Mouse (Mus musculus) retina, embryonic 14.5 days (tissue): ENCODE results near the gene Ppp1r21.

Experiments
- DNase-seq: peaks from one replicate; pipeline ENCODE4 v3.0.0-alpha.2; 2015; ENCODE audit warnings: low spot score

Gene Ppp1r21

GRCm38 (mm10) chr17:88529519-88530235, at the start of gene Ppp1r21:
Gene Ppp1r21, plus strand, starts transcription at chr17:88530118.
- peak; percentile 98 for DNase-seq

- DNase-seq = no peak
Measured at GRCm38 (mm10) chr17:88480369-88480768, 49.5 kb upstream of the Ppp1r21 start.

DNA sequence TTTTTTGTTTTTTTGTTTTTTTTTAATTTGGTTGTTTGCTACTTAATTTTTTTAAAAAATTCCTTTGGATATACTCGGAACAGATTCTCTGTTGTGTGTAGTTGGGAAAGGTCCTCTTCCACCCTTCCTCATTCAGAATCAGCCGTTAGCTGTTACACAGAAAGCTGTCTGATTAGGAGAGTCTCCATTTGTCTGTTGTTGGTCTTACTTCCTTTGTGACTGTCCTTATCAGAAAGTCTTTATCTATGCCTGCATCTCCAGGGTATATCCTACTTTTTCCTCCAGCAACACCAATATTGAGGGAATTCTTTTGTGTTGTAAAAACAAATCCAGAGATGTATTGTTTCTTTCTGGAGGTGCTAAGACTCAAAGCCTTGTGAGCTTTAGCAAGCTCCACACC, 48.9 kb upstream of the Ppp1r21 start:
- DNase-seq = no peak

GRCm38 (mm10) chr17:88481587-88481986, 48.3 kb upstream of the Ppp1r21 start:
- no peak for DNase-seq

DNA sequence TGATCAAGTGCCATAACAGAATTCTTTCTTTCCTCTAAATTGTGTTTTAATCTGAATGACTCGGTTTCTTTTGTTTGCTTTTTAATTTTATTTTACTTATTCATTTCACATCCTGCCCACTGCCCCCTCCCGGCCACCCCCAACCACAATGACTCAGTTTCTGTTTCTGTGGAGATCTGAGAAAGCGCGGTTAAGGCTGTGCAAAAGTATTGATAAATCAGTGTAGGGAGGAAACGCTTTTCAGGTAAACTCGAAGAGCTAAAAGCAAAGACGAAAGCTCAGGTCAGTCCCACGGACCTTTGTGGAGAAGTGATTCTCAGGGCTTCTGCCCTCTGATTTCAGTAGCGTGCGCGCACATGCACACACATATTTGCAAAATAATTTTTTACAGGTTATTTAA, 45.4 kb upstream of the Ppp1r21 start:
- DNase-seq = no peak

- DNase-seq = no peak
Measured at GRCm38 (mm10) chr17:88484951-88485350, 45.0 kb upstream of the Ppp1r21 start.

DNA sequence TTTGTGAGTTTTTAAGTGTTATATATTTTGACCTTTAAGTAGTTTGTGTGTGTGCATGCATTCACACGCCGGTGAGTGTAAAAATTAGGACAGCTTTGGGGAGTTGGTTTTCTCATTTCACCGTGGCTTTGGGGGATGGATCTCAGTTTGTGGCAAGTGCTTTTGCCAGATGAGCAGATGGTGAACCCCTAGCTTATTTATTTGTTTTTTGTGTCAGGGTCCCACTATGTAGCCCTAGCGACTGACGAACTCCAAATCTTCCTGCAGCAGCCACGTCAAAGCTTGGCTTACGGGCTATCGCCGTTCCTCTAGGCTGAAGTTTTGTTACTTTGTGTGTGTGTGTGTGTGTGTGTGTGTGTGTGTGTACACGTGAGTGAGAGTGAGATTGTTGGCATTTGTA, 39.4 kb upstream of the Ppp1r21 start:
- no peak for DNase-seq

DNA sequence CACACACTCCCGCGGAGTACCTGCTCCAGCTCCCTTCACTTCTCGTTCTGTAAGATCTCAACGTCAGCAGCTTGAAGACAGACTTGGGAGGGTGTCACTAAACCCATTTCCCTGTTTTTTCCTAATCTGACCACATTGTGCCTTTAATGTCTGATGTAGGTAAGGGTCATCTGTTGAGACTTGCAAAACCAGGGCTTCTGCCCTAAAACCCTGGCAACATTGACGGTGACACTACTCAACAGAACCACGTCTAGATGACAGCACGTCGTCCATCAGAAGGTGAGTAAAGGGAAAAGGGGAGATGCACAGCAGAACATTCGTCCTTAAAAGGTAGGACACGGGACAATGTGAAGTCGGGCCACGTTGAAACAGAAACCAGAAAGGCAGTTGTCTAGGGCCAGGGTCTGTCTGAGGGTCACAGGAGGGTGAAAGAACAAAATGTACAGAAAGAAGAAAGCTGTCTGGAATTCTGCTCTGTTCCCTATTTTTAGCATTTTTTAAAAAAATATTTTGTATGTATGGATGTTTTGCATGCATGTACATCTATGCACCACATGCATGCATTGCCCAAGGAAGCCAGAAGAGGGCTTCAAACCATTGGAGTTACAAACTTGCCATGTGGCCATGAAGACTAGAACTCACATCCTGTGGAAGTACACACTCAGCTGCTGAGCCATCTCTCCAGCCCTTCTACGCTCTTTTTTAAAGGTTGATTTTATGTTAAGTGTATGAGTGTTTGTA, 38.4 kb upstream of the Ppp1r21 start:
- DNase-seq = peak; percentile 17

DNA sequence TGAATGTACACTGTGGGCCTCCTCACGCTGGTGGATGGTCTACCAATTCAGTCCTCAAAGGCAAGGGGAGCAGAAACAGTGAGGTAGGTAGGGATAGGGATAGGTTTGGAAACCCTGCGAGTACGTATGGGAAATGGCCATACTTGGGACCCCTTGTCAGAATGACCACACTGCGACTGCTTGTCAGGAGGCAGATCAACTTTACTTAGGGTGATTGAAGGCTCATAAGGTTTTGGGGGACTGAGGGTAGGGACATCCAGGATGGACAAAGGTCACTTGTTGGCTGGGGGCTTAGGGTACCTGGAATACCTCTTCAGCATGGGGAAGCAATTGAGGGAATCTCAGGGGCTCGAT, 37.8 kb upstream of the Ppp1r21 start:
- DNase-seq = no peak

DNA sequence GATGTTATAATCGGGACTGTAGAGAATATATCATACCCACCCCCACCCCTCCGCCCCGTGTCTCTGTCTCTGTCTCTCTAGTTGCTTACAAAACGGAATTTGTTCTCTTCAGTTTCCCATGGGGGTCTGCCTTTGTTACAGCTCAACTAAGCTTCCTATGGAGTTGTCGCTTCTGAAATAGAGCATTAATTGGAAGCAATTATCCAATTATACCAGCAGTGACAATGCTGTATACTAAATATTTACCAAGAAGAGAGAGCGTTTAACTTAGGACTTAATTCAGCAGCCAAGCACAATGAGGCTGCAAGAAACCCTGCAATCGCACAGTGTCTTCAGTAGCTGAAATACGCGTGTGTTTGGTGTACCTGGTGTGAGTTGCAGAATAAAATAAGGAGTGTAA, 36.4 kb upstream of the Ppp1r21 start:
- peak; percentile 51 for DNase-seq

DNA sequence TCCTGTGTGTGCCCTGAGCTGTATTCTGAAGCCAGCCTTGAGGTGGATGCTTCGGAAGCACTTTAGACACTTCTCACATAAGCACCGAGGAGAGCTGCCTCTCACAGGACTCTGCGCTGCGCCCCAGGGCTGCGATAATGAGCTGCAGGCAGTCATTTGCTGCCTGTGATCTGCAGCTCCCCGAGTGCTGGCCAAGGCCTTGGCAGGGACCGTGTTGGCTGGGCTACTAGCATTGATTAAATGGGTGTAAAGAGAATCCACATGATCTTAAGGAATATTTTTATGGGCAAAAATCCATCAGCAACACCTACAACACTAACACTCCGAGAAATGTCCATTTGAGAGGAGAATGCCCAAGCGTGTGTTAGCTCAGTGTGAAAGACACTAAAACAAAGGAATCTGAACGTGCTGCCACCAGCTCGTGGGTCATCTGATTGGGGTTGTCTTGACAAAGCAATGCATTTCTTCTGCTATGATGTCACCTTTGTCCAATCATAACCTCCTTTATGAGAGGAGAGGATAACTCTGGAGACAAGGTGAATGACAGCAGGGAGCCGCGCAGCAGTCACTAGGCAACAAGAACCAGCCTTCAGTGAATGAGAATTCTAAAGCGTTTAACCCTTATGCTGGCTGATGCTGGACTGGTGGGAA, 35.7 kb upstream of the Ppp1r21 start:
- DNase-seq = peak; percentile 80

- DNase-seq = no peak
Measured at GRCm38 (mm10) chr17:88494772-88495132, 35.2 kb upstream of the Ppp1r21 start.

- DNase-seq = no peak
Measured at GRCm38 (mm10) chr17:88498090-88498682, 31.7 kb upstream of the Ppp1r21 start.

DNA sequence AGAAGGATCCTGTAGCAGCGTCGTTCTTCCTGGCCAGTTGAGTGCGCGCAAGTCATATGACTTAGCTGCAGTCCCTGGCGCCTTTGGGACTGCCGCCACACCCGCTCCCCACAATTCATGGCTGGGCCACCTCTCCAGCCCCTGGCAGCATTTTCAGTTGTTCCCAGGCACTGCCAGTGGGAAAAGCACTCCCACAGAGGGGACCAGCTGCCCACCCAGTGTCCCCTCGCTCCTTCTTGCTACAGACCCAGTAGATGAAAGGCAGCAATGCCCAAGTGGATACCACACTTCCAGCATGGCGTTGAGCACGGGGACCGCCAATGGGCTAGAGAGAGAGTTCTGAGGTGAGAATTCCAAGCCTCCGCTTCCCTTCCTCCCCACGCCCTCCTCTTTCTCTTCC, 25.9 kb upstream of the Ppp1r21 start:
- no peak for DNase-seq

DNA sequence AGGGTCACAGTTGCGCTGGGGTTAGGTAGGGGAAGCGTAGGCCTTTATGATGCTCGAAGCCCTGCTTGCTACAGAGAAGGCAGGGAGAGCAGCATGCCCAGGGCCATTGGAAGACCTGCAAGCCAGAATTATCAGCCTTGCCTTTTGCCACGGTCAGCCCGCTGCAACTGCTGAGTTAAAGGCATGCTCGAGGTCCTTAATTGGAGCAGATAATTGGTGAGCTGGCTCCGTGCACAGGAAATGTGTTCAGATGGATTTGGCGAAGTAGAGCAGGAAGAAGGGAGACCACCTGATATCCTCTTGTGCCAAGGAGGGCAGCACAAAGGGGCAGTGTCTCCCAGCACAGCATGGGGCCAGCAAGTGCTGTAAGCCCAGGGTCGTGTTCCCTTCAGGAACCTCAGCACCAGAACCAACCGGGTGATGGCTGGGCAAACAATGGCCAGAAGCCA, 24.6 kb upstream of the Ppp1r21 start:
- DNase-seq = peak; percentile 66

DNA sequence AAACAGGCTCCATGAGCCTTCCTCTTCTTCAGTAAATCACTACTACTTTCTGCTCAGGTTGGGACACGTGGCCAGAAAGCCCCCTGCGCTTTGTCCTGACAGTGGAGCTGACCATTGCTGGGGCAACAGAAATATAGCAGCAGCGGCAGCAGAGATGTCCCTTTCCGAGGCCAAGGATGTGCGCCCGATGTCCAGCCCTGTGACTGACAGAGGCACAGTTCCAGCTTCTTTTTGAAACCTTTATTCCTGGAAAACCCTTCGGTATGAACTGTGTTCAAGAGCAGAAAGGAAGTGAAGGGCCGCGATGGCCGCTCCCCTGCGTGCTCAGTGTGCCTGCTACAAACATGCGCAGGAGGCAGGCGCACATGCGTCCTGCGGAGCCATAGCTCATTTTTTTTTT, 24.0 kb upstream of the Ppp1r21 start:
- DNase-seq = no peak

DNA sequence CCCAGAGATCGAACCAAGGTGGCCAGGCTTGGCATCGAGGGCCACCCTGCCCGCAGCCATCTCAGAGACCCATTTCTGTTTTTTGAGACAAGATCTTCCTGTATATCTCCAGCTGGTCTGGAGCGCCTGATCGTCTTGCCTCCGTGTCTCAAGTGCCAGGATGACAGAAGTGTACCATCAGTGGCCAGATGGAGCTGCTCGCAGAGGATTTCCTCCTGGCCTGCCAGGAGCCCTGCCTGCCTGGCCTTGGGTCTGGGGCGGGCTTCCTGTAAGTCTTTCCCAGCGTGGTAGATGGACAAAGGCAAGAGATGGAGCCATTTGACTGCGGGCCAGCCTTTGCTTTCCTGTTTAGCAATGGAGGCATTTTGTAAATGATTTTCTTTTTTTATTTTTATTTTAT, 22.5 kb upstream of the Ppp1r21 start:
- DNase-seq = no peak

GRCm38 (mm10) chr17:88508846-88509508, 20.9 kb upstream of the Ppp1r21 start:
- peak; percentile 24 for DNase-seq

- no peak for DNase-seq
Measured at GRCm38 (mm10) chr17:88509999-88510398, 19.9 kb upstream of the Ppp1r21 start.

DNA sequence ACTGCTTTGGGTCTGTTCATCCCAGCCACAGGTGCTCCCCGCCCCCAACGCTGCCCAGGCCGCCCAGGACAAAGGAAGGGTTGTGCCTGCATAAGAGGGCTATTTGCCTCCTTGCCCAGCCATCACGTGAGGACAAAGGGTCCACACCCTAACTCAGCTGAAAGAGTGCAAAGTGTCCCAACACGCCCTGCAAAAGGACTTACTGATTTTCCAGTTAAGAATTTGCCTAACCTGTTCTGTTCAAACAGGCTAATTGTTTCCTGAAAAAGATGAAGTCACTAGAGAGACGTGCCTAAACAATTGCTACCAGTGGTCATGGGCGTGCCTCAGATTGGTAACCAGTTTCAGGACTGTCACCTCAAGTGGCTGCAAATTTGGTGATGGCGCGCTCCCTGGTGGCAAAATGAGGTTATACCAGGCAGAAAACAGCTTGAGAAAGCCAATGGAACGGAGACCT, 18.8 kb upstream of the Ppp1r21 start:
- DNase-seq = peak; percentile 86

DNA sequence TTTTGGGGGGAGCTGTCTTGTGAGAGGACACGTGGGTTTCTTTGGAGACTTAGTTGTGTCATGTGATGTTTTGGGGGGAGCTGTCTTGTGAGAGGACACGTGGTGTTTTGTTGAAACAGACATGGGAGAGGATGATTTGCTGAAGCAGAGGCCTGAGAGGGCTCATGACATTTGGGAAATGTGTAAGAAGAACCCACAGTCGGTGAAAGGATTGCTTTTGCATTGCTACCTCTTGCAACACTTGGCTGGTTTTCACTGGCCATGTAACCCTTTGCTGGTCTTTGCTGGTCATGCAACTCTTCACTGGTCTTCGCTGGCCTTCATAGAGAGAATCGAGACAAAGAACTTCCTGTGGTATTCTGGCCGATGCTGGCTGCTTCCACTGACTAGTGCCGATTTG, 13.4 kb upstream of the Ppp1r21 start:
- no peak for DNase-seq

DNA sequence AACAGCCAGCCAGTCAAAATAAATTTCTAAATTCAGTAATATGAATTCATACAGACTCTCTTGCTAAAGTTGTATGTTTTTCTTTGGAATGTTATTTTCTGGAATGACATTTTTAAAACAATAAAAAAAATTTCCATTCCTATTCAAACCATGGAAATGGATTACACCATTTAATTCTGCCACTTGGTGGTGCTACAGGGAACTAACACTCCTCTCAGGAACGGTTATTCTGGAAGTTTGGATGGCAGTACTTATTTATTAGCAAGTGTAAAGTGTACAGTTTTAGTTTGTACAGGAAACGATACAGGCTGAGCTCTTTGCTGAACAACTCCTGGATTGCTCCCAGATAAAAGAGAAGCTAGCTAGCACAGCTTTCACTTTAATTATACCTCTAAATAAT, 2.1 kb upstream of the Ppp1r21 start:
- DNase-seq = peak; percentile 63
